Mouse (Mus musculus) heart, embryonic 15.5 days (tissue): ENCODE measurements around the gene Cd3d. TPM values are rescaled to one million over a fixed set of nuclear protein-coding genes. Genes with fewer than 3 reads are reported as not detected.

Experiments used
- ATAC-seq: fragments of 200-750 bp; cut with Nextera tagmentation; replicated peaks from 2 replicates; pipeline ENCODE4 v1.8.0; 2017; ENCODE audit warnings: low read depth, moderate TSS enrichment; ENCODE audit not compliant: insufficient number of reproducible peaks, insufficient read depth, low FRiP score
- H3K27ac ChIP-seq: fragments of 300-500 bp; sonication (generic); 2 replicates; pipeline ENCODE4 v1.5.1; 2015; ENCODE audit warnings: mild to moderate bottlenecking, inconsistent platforms
- H3K27me3 ChIP-seq: fragments of 300-500 bp; sonication (generic); 2 replicates; pipeline ENCODE4 v1.6.1; 2015; ENCODE audit warnings: inconsistent platforms
- H3K36me3 ChIP-seq: fragments of 300-500 bp; sonication (generic); 2 replicates; pipeline ENCODE4 v1.6.1; 2015; ENCODE audit warnings: mild to moderate bottlenecking, inconsistent platforms
- H3K4me1 ChIP-seq: fragments of 300-500 bp; sonication (generic); replicated peaks from 2 replicates; pipeline ENCODE4 v1.6.1; 2015; ENCODE audit warnings: inconsistent platforms
- H3K4me2 ChIP-seq: fragments of 300-500 bp; sonication (generic); 2 replicates; pipeline ENCODE4 v1.6.1; 2015; ENCODE audit warnings: inconsistent platforms, mild to moderate bottlenecking, moderate library complexity
- H3K4me3 ChIP-seq: fragments of 300-500 bp; sonication (generic); 2 replicates; pipeline ENCODE4 v1.5.1; 2015; ENCODE audit warnings: mild to moderate bottlenecking, inconsistent platforms
- H3K9ac ChIP-seq: fragments of 300-500 bp; sonication (generic); 2 replicates; pipeline ENCODE4 v1.6.1; 2015; ENCODE audit warnings: mild to moderate bottlenecking, inconsistent platforms
- H3K9me3 ChIP-seq: fragments of 300-500 bp; sonication (generic); replicated peaks from 2 replicates; pipeline ENCODE4 v1.6.1; 2016; ENCODE audit warnings: inconsistent platforms
- WGBS: fragments of 180-500 bp; shearing (Covaris S2); methylation state at CpG from one replicate; pipeline ENCODE4 v1.1.7; 2015; ENCODE audit warnings: mixed read lengths; 5-methylcytosine and 5-hydroxymethylcytosine counted together
- polyA plus RNA-seq: library from polyadenylated mRNA; unstranded; fragments of >200 nt; fragmentation: Nextera tagmentation; extraction: Ambion mirVana; gene quantifications from 2 replicates; pipeline ENCODE4 v1.2.1, GENCODE M21; 2015

Cd3d gene
- polyA plus RNA-seq, 1 experiment from 2014 or later, result 1.4 TPM

DNA sequence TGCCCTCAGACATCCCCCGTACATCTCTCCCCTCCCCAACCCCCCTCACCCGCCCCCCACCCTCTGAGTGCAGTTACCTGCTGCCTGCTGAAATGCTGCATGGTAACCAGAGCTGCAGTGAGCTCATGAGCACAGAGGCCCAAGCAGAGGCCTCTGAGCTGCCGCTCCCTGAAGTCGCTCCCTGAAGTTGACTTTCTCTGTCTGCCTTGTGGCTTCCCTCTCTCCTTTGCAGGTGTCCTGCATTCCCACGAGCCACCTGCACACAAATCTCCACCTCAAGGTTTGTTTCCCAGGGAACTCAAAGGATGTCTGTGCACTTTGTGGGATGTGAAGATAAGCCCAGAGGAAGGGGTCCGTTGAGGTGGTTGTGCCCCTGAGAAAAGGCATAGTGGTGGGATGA, 29.7 kb downstream of the Cd3d start:
- 36% methylated on average over 6 of the region's 6 CpGs for WGBS
- no peak for ATAC-seq

DNA sequence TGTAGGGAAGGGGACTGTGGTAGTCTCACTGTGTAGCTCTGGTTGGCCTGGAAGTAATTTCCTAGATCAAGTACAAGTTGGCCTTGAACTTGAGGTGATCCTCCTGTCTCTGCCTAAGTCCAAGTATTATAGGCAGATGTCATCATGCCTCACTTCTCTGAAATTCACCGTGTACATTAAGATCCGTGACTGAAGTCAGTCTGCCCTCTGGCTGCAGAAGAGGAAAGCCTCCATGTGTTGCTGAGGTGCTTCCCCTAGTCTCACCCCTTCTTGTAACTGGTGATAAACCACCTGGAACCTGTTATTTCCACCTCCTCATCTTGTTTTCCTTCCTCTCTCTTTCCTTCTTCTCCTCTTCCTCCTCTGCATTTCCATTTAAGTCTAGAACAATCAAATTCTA, 33.3 kb downstream of the Cd3d start:
- no peak overlapping the region for H3K4me2 ChIP-seq
- H3K4me3 ChIP-seq, result no peak overlapping the region
- no peak overlapping the region for H3K9ac ChIP-seq
- no peak overlapping the region for H3K27ac ChIP-seq
- H3K36me3 ChIP-seq, result no peaks in the 10 kb centered on the region
- no peaks in the 10 kb centered on the region for H3K9me3 ChIP-seq
- no peaks in the 10 kb centered on the region for H3K4me1 ChIP-seq
- no peaks in the 10 kb centered on the region for H3K27me3 ChIP-seq
- ATAC-seq, result no peak
- 32% methylated on average over 2 of the region's 2 CpGs for WGBS

More for the DNA sequence above, 29.7 kb downstream of the Cd3d start:
- no peak overlapping the region for H3K27ac ChIP-seq
- H3K9ac ChIP-seq, result no peak overlapping the region
- H3K4me1 ChIP-seq, result no peaks in the 10 kb centered on the region
- H3K27me3 ChIP-seq, result no peaks in the 10 kb centered on the region
- H3K9me3 ChIP-seq, result no peaks in the 10 kb centered on the region
- H3K4me3 ChIP-seq, result no peak overlapping the region
- H3K4me2 ChIP-seq, result no peak overlapping the region
- no peaks in the 10 kb centered on the region for H3K36me3 ChIP-seq

DNA sequence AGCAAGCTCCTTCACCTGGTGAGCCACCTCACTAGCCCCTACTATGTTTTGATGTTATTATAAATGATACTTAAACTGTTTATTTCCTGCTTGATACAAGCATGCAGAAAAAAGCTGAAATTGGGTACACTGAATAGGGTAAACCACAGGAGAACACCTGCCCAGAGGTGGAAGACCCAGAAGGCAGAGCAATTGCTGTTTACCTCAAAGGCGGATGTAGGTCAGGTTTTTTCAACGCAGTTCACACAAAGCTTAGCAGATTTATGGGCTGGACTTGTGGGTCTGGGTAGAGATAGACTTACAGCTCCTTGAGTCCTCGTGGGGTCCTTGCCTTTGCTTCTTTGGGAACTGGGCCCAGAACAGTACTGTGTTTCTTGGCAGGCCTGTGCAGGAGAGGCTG, 34.3 kb downstream of the Cd3d start:
- no peak for ATAC-seq
- H3K4me2 ChIP-seq, result no peak overlapping the region
- H3K27ac ChIP-seq, result no peak overlapping the region
- H3K4me1 ChIP-seq, result no peaks in the 10 kb centered on the region
- no peaks in the 10 kb centered on the region for H3K36me3 ChIP-seq
- H3K9ac ChIP-seq, result no peak overlapping the region
- 67% methylated on average over 3 of the region's 3 CpGs for WGBS
- no peaks in the 10 kb centered on the region for H3K27me3 ChIP-seq
- H3K9me3 ChIP-seq, result no peaks in the 10 kb centered on the region
- no peak overlapping the region for H3K4me3 ChIP-seq

DNA sequence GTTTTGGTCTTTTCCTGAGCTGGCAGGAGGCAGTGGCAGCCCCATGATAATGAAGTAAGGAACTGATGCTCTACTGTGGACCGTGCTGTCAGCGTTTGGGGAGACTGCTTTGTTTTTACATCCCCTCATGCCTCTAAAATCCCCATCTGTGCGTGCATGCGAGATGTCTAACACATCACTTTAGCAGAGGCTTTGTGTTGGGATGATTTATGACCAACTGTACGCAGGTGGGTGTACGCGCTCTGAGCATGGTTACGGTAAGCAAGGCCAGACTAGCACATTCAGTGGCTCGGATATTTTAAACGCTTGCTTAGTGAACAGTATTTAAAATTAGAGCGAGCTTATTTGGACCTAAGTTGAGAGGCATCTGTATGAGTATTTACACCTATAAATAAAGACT, 36.4 kb downstream of the Cd3d start:
- H3K4me3 ChIP-seq, result no peak overlapping the region
- H3K27me3 ChIP-seq, result no peaks in the 10 kb centered on the region
- H3K4me1 ChIP-seq, result no peaks in the 10 kb centered on the region
- no peak overlapping the region for H3K4me2 ChIP-seq
- 81% methylated on average over 11 of the region's 11 CpGs for WGBS
- no peaks in the 10 kb centered on the region for H3K9me3 ChIP-seq
- no peak overlapping the region for H3K9ac ChIP-seq
- no peak for ATAC-seq
- no peaks in the 10 kb centered on the region for H3K36me3 ChIP-seq
- H3K27ac ChIP-seq, result no peak overlapping the region

DNA sequence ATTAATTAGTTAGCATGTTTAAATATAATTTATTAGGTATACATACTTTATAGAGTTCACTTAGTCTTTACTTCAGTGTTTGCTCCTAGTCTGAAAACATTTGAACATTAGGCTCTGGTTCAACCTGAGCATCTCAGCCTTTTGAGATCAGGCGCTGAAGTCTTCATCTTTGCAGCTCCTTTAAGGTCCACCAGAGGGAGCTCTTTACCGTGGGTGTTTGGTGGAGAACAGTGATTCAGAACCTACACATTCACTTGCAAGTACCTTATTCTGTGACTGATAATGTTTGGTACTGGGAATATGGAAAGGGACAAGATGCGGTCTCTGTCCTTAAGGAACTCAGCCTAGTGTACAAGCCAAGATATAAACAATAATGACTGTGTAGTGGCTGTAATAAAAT, 41.2 kb downstream of the Cd3d start:
- H3K4me2 ChIP-seq, result no peak overlapping the region
- 10% methylated on average over 3 of the region's 3 CpGs for WGBS
- H3K27me3 ChIP-seq, result peaks cover 17% of the 10 kb centered on the region

DNA sequence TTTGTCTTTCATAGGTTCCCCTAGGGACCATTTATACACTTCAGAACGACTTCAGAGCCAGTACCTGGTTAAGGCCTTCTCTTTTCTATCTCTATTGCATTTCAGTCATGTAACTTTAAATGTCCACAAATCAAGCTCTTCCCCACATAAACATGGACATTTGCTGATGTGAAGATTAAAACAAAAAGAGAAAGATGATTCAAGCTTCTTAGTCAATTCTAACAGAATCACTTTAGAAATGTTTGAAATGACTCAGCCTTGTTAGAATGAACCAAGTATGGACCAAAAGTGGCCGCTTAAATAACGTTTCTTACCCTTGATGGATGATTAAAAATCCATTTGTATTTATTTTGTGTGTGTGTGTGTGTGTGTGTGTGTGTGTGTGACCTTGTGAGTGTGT, 42.1 kb downstream of the Cd3d start:
- Histone ChIP-seq H3K4me2 (no peak overlapping the region), H3K27ac (no peak overlapping the region), H3K9ac (no peak overlapping the region), H3K27me3 (peaks cover 25% of the 10 kb centered on the region), H3K9me3 (no peaks in the 10 kb centered on the region), H3K36me3 (no peaks in the 10 kb centered on the region), H3K4me1 (no peaks in the 10 kb centered on the region), H3K4me3 (no peak overlapping the region)
- no peak for ATAC-seq
- 52% methylated on average over 3 of the region's 3 CpGs for WGBS

More for the DNA sequence above, 41.2 kb downstream of the Cd3d start:
- no peaks in the 10 kb centered on the region for H3K36me3 ChIP-seq
- no peak overlapping the region for H3K4me3 ChIP-seq
- no peaks in the 10 kb centered on the region for H3K4me1 ChIP-seq
- H3K9ac ChIP-seq, result no peak overlapping the region
- H3K27ac ChIP-seq, result no peak overlapping the region
- no peaks in the 10 kb centered on the region for H3K9me3 ChIP-seq
- ATAC-seq, result no peak

DNA sequence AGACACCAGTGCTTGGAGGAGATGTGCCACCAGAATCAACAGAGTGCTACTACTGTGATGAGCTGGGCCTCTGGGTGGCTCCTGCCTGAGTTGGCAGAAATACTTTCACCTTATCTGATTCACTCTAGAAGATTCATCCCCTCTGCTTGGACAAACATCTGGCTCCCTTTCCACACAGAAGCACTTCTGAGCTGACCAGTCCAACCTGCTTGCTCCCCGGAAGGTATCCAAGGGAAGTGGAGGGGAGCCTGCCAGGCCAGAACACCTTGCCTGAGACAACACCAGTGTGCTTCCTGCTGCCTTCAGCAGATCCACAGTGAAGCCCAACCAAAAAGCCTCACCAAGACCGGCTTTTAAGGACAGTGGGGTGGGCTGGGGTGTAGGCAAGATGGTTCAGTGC, 42.6 kb downstream of the Cd3d start:
- ATAC-seq, result no peak
- no peak overlapping the region for H3K4me3 ChIP-seq
- no peaks in the 10 kb centered on the region for H3K36me3 ChIP-seq
- WGBS, result 62% methylated on average over 2 of the region's 2 CpGs
- no peak overlapping the region for H3K9ac ChIP-seq
- H3K4me2 ChIP-seq, result no peak overlapping the region
- peaks cover 30% of the 10 kb centered on the region for H3K27me3 ChIP-seq
- H3K4me1 ChIP-seq, result no peaks in the 10 kb centered on the region
- no peaks in the 10 kb centered on the region for H3K9me3 ChIP-seq
- H3K27ac ChIP-seq, result no peak overlapping the region

DNA sequence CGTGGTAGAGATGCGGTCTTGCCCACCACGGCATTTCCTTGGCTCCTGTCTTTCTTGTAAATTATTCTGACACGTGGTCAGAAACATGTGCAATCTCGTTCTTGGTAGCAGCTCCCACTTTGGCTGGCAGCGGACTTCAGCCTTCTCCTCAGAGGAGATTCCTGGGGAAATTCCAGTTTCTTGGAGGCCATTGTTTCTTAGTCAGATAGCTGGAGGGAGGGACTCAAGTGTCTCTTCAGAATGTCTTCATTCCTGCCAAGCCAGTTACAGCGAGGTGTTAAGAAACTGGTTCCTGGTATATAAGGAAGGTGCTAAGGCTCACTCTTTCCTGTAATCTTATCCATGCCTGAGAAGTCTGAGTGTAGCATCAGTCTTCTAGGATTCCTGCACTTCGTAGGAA, 45.8 kb downstream of the Cd3d start:
- 54% methylated on average over 8 of the region's 8 CpGs for WGBS
- H3K27me3 ChIP-seq, result peaks cover 47% of the 10 kb centered on the region
- H3K4me2 ChIP-seq, result no peak overlapping the region
- ATAC-seq, result no peak
- no peaks in the 10 kb centered on the region for H3K36me3 ChIP-seq
- H3K9ac ChIP-seq, result no peak overlapping the region
- no peaks in the 10 kb centered on the region for H3K4me1 ChIP-seq
- H3K9me3 ChIP-seq, result no peaks in the 10 kb centered on the region
- H3K4me3 ChIP-seq, result no peak overlapping the region
- no peak overlapping the region for H3K27ac ChIP-seq

DNA sequence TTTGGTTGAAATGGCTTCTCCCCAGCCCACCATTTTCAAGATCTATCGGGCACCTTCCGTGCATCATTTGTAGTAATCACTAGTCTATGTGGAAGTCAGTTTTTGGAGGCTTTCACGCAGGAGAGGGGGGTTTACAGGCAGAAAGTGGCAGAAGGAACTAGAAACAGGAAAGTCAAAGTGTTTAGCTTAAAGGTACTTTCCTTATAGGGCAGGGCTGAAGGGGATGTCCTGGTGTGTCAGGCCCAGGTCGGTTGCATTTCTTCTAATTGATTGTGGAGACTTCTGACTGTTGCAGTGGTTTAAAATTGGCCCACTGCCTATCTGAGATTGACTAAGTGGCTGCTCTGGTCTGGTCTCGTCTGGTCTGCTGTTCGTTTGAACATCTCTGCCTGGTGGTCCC, 48.8 kb downstream of the Cd3d start:
- H3K27me3 ChIP-seq, result peaks cover 54% of the 10 kb centered on the region
- no peak overlapping the region for H3K27ac ChIP-seq
- no peak overlapping the region for H3K9ac ChIP-seq
- no peak overlapping the region for H3K4me3 ChIP-seq
- no peak overlapping the region for H3K4me2 ChIP-seq
- H3K9me3 ChIP-seq, result no peaks in the 10 kb centered on the region
- H3K4me1 ChIP-seq, result no peaks in the 10 kb centered on the region
- H3K36me3 ChIP-seq, result no peaks in the 10 kb centered on the region
- WGBS, result 42% methylated on average over 6 of the region's 6 CpGs
- no peak for ATAC-seq

DNA sequence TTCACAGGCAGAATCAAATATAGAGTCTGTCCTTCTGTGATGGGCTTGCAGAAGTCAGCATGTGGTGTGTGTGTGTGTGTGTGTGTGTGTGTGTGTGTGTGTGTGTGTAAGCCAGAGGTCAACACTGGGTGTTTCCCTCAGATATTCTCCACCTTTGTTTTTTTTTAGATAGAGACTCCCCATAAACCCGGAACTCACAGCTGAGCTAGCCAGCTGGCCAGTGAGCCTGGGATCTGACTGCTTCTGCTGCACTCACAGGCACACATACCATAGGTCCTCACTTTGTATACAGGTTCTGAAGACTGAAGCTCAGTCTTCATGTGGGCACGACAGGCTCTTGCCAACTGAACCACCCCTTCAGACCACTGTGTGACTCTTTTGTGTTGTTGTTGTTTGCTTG, 50.7 kb downstream of the Cd3d start:
- no peaks in the 10 kb centered on the region for H3K9me3 ChIP-seq
- 53% methylated on average over 2 of the region's 2 CpGs for WGBS
- H3K4me3 ChIP-seq, result no peak overlapping the region
- H3K36me3 ChIP-seq, result no peaks in the 10 kb centered on the region
- H3K4me1 ChIP-seq, result no peaks in the 10 kb centered on the region
- H3K27ac ChIP-seq, result no peak overlapping the region
- ATAC-seq, result no peak
- H3K9ac ChIP-seq, result no peak overlapping the region
- H3K27me3 ChIP-seq, result peaks cover 45% of the 10 kb centered on the region
- H3K4me2 ChIP-seq, result no peak overlapping the region

DNA sequence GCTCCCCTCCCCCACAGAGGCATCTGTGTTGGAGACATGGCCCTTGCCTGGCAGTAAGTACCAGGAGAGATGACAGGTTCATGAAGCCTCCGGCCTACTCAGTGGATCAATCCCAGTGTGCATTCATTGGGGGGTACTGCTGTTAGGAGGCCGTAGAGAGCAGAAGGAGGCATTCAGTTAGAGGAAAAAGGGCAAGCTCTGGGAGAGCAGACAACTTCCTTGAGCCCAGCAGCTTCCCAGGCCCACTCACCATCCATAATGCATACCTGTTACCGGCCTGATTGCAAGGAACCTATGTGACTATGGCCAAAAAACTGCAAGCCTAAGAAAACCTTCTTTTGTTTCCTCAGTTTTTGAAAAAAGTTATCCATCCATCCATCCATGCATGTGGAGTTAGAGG, 52.9 kb downstream of the Cd3d start:
- no peaks in the 10 kb centered on the region for H3K9me3 ChIP-seq
- 65% methylated on average over 3 of the region's 3 CpGs for WGBS
- H3K4me2 ChIP-seq, result no peak overlapping the region
- peaks cover 35% of the 10 kb centered on the region for H3K27me3 ChIP-seq
- H3K4me1 ChIP-seq, result no peaks in the 10 kb centered on the region
- H3K4me3 ChIP-seq, result no peak overlapping the region
- no peak overlapping the region for H3K27ac ChIP-seq
- no peaks in the 10 kb centered on the region for H3K36me3 ChIP-seq
- no peak for ATAC-seq
- no peak overlapping the region for H3K9ac ChIP-seq
